Mouse (Mus musculus) splenic B cell, adult 2 months (primary cell): Measurements from ENCODE around the gene Tmem189.

ENCODE experiments used
- DNase-seq: peaks from one replicate; pipeline ENCODE4 v3.0.0-alpha.2; 2011; ENCODE audit warnings: low read depth, low spot score
- H3K27me3 ChIP-seq: 2 replicates; pipeline ENCODE4 v1.6.1; 2012; ENCODE audit warnings: mild to moderate bottlenecking, low read length, moderate library complexity, mixed read lengths; ENCODE audit not compliant: control insufficient read depth, poor library complexity, insufficient read depth, severe bottlenecking
- H3K36me3 ChIP-seq: 2 replicates; pipeline ENCODE4 v1.6.1; 2012; ENCODE audit warnings: mild to moderate bottlenecking, low read length, moderate library complexity, mixed read lengths; ENCODE audit not compliant: control insufficient read depth, poor library complexity, insufficient read depth, severe bottlenecking

The Tmem189 gene

DNA sequence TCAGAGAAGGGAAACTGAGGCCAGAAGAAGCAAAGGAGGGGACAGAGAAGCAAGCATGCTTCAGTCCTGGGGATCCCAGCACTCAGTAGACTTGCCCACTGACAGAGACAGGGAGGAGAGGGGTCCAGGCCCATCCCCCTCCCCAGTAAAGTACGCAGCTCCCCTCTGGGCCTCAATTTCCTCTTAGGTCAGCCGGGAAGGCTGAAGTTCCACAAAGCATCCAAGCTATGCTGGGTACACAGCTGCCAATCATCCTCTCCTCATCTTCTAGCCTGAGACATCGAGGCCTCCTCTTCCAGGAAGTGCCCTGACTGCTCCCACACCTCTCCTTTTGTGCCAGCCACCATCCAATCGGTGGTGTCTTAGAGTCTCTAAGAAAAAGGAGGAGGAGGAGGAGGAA is 93.4 kb downstream of the Tmem189 start:
- DNase-seq, result no peak
- Histone ChIP-seq H3K36me3 (no peaks in the 10 kb centered on the region), H3K27me3 (no peaks in the 10 kb centered on the region)

DNA sequence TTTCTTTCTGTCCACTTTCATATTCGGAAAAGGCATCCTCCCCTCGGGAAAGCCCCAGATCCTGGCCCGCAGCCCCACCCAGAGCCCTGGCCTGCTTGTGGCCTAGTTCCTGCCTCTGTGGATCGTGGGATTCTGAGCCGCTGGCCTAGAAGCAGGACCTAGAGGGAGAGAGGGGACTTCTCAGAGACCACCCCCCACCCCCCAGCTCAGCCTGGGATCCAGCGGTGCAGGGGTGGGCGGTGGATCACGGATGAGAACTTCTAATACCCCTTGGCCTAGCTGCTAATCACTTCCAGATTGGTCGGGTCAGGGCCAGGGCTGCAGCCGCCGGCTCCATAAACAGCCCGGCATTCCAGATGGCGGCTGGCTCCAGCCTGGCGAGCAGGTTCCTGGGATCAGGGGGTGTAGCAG is 93.9 kb downstream of the Tmem189 start:
- Histone ChIP-seq H3K27me3 (no peaks in the 10 kb centered on the region), H3K36me3 (no peaks in the 10 kb centered on the region)
- DNase-seq, result no peak

DNA sequence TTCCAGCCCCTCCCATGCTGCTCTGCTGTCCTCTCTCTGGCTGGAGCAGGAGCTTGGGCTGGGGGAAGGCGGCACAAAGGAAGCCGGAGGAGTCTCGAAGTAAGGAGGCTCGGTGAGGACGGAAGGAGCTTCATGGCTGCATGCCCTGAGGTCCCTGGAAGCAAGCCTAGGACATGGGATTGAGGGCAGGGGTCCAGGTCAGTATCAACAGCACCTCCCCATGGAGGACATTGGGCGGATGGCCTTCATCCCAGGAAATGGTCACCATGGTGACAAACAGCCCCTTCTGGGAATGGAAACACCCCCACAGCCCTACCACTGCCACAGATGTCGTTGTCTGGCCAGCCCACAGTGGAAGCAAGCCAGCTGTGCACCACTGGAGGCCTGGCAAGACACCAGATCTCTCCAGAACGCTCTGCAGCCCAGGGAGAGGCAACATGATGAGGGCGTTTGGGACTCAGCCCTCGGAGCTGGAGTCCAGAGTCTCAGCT is 95.1 kb downstream of the Tmem189 start:
- no peaks in the 10 kb centered on the region for H3K27me3 ChIP-seq
- no peaks in the 10 kb centered on the region for H3K36me3 ChIP-seq
- no peak for DNase-seq

DNA sequence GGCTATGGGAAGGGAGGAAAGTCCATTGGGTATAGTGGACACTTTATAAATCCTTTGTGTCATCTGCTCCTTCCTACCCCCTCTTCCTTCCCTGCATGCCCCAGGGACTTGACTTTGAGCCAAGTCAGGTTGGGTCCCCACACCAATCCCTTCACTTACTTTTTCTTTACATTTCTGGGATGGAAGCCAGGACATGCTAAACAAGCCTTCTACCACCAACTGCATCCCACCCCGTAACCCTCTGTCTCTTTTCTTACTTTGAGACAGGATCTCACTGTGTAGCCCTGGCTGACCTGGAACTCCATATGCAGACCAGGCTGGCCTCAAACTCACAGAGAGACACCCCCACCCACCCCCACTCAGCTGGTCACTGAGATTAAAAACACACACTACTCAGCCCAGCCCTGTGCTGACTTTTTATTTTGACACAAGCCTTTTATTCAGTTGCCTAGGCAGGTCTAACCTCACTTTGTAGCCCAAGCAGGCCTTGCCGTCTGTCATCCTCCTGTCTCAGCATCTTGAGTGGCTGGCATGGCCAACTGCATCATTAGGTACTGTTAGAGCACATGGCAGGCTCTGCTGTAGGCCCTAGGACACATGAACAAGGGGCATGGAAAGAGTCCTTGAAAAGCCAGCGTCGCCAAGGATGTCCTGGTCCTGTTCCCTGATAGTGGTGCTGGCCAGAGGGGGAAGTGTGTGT is 95.9 kb downstream of the Tmem189 start:
- DNase-seq, result no peak
- H3K36me3 ChIP-seq, result no peaks in the 10 kb centered on the region

More for the DNA sequence above, 95.9 kb downstream of the Tmem189 start:
- H3K27me3 ChIP-seq, result no peaks in the 10 kb centered on the region
